Mouse (Mus musculus) erythroblast, embryonic 14.5 days (primary cell): ENCODE data around the gene Plppr1.

Source experiments
- GATA1 ChIP-seq: IDR thresholded peaks from 2 replicates; pipeline ENCODE4 v1.6.1; 2012; ENCODE audit warnings: low read length, inconsistent platforms, mixed read lengths
- TAL1 ChIP-seq: IDR thresholded peaks from 3 replicates; pipeline ENCODE4 v1.6.1; 2012; ENCODE audit warnings: low read length, inconsistent platforms, mixed read lengths

- TF ChIP-seq TAL1 = no peak
- no peak for TF ChIP-seq GATA1
Measured at GRCm38 (mm10) chr4:49101934-49102768, 43.1 kb downstream of the Plppr1 start.
